Mouse (Mus musculus) embryonic facial prominence, embryonic 13.5 days (tissue): ENCODE measurements around the gene Mpzl1. TPM values are rescaled to one million over a fixed set of nuclear protein-coding genes. Genes with fewer than 3 reads are reported as not detected.
"Not testable (repeated sequence)": the region's sequence is repeated elsewhere in the genome, so short reads cannot be mapped to it uniquely, and the experiment has no call there.

Experiments
- ATAC-seq: fragments of 200-750 bp; cut with Nextera tagmentation; 2 replicates; pipeline ENCODE4 v1.8.0; 2017; ENCODE audit warnings: low read depth; ENCODE audit not compliant: insufficient number of reproducible peaks, insufficient read depth, low FRiP score, low TSS enrichment
- H3K27ac ChIP-seq: fragments of 300-500 bp; sonication (generic); 2 replicates; pipeline ENCODE4 v1.5.1; 2015; ENCODE audit warnings: moderate library complexity, mild to moderate bottlenecking, inconsistent platforms
- H3K27me3 ChIP-seq: fragments of 300-500 bp; sonication (generic); 2 replicates; pipeline ENCODE4 v1.6.1; 2015; ENCODE audit warnings: mild to moderate bottlenecking, inconsistent platforms
- H3K36me3 ChIP-seq: fragments of 300-500 bp; sonication (generic); 2 replicates; pipeline ENCODE4 v1.6.1; 2015; ENCODE audit warnings: mild to moderate bottlenecking, inconsistent platforms
- H3K4me1 ChIP-seq: fragments of 300-500 bp; sonication (generic); 2 replicates; pipeline ENCODE4 v1.6.1; 2015; ENCODE audit warnings: inconsistent platforms
- H3K4me2 ChIP-seq: fragments of 300-500 bp; sonication (generic); 2 replicates; pipeline ENCODE4 v1.6.1; 2015; ENCODE audit warnings: moderate library complexity, mild to moderate bottlenecking, inconsistent platforms
- H3K4me3 ChIP-seq: fragments of 300-500 bp; sonication (generic); 2 replicates; pipeline ENCODE4 v1.5.1; 2015; ENCODE audit warnings: mild to moderate bottlenecking, inconsistent platforms
- H3K9ac ChIP-seq: fragments of 300-500 bp; sonication (generic); 2 replicates; pipeline ENCODE4 v1.6.1; 2015; ENCODE audit warnings: mild to moderate bottlenecking, inconsistent platforms
- H3K9me3 ChIP-seq: fragments of 300-500 bp; sonication (generic); 2 replicates; pipeline ENCODE4 v1.6.1; 2016; ENCODE audit warnings: inconsistent platforms
- WGBS: fragments of 180-500 bp; shearing (Covaris S2); methylation state at CpG from one replicate; pipeline ENCODE4 v1.1.7; 2015; ENCODE audit warnings: mixed read lengths; 5-methylcytosine and 5-hydroxymethylcytosine counted together
- polyA plus RNA-seq: library from polyadenylated mRNA; unstranded; fragments of >200 nt; fragmentation: Nextera tagmentation; extraction: Ambion mirVana; gene quantifications from 2 replicates; pipeline ENCODE4 v1.2.1, GENCODE M21; 2015

The Mpzl1 gene
- 146 and 163 TPM in 2 replicates for polyA plus RNA-seq

DNA sequence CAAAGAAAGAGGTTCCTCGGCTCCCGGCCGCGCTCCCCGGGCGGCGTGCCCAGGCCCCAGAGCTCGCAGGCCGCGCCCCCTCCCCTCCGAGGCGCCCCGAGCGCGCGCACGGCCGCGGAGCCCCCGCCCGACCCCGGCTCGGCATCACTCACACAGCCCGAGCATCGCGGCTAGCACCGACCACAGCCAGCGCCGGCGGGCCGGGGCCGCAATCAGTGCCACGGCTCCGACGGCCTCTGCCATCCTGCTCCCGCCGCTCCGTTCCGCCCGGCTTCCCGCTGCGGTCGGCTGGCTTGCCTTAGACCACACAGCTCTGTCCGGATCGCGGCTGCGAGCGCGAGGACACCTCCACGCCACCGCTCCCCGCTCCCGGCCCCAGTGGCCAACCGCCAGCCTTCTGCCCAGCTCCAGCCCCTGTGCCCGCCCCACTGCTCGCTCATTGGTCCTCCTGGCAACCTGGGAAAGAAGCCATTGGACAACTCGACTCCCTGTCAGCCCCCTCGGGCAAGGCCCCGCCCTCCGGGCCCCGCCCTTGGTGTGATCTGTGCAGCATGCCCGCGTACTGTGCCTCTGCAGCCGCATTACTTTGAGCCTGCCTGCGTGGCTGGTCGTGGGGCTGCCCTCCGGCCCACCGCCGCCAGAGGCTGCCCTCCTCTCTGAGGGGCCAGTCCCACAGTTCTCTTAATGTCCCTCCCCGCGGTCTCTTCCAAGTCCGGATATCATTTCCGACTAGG is at the start of gene Mpzl1:
Gene Mpzl1, minus strand, starts transcription at position 388 of the 734 bp plus-strand sequence.
- ATAC-seq, result peak; percentile 99
- WGBS, result under 1% methylated on average over 59 of the region's 73 CpGs

DNA sequence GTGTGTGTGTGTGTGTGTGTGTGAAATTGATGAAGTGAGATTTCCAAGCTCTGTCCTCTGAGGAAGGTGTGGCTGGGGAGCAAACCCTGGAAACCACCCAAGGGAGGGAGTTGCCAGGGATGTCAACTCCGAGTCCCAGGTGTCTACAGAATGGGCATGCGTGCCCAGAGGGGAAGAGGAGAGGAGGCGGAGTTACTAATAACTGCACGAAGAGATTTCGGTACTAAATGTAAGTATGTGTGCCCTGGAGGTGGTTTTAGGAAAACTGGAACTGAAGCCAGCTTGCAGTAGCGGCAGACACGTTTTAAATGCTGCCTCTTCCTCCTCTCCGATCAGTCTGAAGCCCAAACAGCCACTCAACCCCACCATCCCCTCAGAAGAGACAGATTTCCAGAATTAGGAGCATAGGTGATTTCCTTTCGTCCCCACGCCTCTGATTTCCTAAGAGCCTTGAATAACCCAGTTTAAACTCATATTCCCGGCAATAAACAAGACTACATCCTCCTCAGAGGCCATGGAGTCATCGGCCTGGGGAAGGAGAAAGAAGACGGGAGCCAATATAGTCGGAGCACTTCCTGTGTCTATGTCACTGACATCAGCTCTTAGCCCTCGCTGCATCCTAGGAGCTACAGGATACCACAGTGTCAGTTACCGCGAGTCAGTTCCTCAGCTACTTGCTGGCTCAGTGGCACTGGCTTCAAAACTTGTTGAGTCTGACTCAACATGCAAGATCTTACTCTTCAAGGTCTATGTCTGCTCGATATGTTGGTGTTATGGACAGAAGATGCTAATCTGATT is 47.9 kb upstream of the Mpzl1 start:
- H3K9me3 ChIP-seq, result no peaks in the 10 kb centered on the region
- peak overlapping the region; percentile 39; the same call in 1 of the 2 replicates for H3K27ac ChIP-seq
- WGBS, result 68% methylated on average over 18 of the region's 18 CpGs
- no peak overlapping the region for H3K4me2 ChIP-seq
- H3K27me3 ChIP-seq, result no peaks in the 10 kb centered on the region
- peaks cover 31% of the 10 kb centered on the region; the same call in 1 of the 2 replicates for H3K4me1 ChIP-seq
- ATAC-seq, result no peak
- no peaks in the 10 kb centered on the region for H3K36me3 ChIP-seq
- H3K9ac ChIP-seq, result no peak overlapping the region
- H3K4me3 ChIP-seq, result no peak overlapping the region

More for the DNA sequence above, at the start of gene Mpzl1:
- H3K9ac ChIP-seq, result peak within 1 kb of the TSS; percentile 88
- H3K4me1 ChIP-seq, result peaks cover 42% of the 10 kb centered on the region
- H3K27ac ChIP-seq, result peak within 1 kb of the TSS; percentile 97
- H3K4me3 ChIP-seq, result peak within 1 kb of the TSS; percentile 72
- no peaks in the 10 kb centered on the region for H3K36me3 ChIP-seq
- no peaks in the 10 kb centered on the region for H3K27me3 ChIP-seq
- no peaks in the 10 kb centered on the region for H3K9me3 ChIP-seq
- H3K4me2 ChIP-seq, result peak within 1 kb of the TSS; percentile 66

GRCm38 (mm10) chr1:165681045-165681794 is 46.9 kb upstream of the Mpzl1 start:
- H3K4me1 ChIP-seq, result peaks cover 23% of the 10 kb centered on the region; the same call in 1 of the 2 replicates
- H3K36me3 ChIP-seq, result no peaks in the 10 kb centered on the region
- WGBS, result 64% methylated on average over 13 of the region's 13 CpGs
- ATAC-seq, result no peak
- H3K27ac ChIP-seq, result no peak overlapping the region
- no peak overlapping the region for H3K4me2 ChIP-seq
- H3K9ac ChIP-seq, result no peak overlapping the region
- no peak overlapping the region for H3K4me3 ChIP-seq
- H3K9me3 ChIP-seq, result no peaks in the 10 kb centered on the region
- H3K27me3 ChIP-seq, result no peaks in the 10 kb centered on the region

- H3K9me3 ChIP-seq, H3K4me2 ChIP-seq, H3K4me3 ChIP-seq, H3K9ac ChIP-seq, H3K36me3 ChIP-seq, H3K27me3 ChIP-seq, ATAC-seq: not testable (repeated sequence)
- H3K27ac ChIP-seq, result 0 out of 2 replicates have a peak overlapping the region, but pooled peaks have one; percentile 11
- peaks cover 21% of the 10 kb centered on the region; the same call in 1 of the 2 replicates for H3K4me1 ChIP-seq
Observed at GRCm38 (mm10) chr1:165680086-165680485, 45.7 kb upstream of the Mpzl1 start.

- 0 out of 2 replicates have a peak overlapping the region, but pooled peaks have one; percentile 11 for H3K27ac ChIP-seq
- WGBS, result 31% methylated on average over 3 of the region's 3 CpGs
- no peaks in the 10 kb centered on the region for H3K36me3 ChIP-seq
- H3K4me2 ChIP-seq, result no peak overlapping the region
- H3K4me1 ChIP-seq, result peaks cover 21% of the 10 kb centered on the region; the same call in 1 of the 2 replicates
- no peaks in the 10 kb centered on the region for H3K27me3 ChIP-seq
- no peak overlapping the region for H3K4me3 ChIP-seq
- no peaks in the 10 kb centered on the region for H3K9me3 ChIP-seq
- no peak for ATAC-seq
- no peak overlapping the region for H3K9ac ChIP-seq
Observed at GRCm38 (mm10) chr1:165679618-165679997, 45.3 kb upstream of the Mpzl1 start.

- Histone ChIP-seq H3K27me3 (no peaks in the 10 kb centered on the region), H3K9me3 (no peaks in the 10 kb centered on the region), H3K4me1 (peaks cover 21% of the 10 kb centered on the region; the same call in 1 of the 2 replicates), H3K4me2 (no peak overlapping the region), H3K4me3 (no peak overlapping the region), H3K27ac (no peak overlapping the region), H3K36me3 (no peaks in the 10 kb centered on the region), H3K9ac (no peak overlapping the region)
- WGBS, result 67% methylated on average over 15 of the region's 15 CpGs
- ATAC-seq, result no peak
Observed at GRCm38 (mm10) chr1:165678861-165679617, 44.7 kb upstream of the Mpzl1 start.

- Histone ChIP-seq H3K4me3 (no peak overlapping the region), H3K36me3 (no peaks in the 10 kb centered on the region), H3K9ac (no peak overlapping the region), H3K9me3 (no peaks in the 10 kb centered on the region), H3K27me3 (no peaks in the 10 kb centered on the region), H3K27ac (no peak overlapping the region), H3K4me2 (no peak overlapping the region), H3K4me1 (peaks cover 21% of the 10 kb centered on the region; the same call in 1 of the 2 replicates)
- 57% methylated on average over 4 of the region's 4 CpGs for WGBS
- ATAC-seq, result no peak
Observed at GRCm38 (mm10) chr1:165677558-165677957, 43.2 kb upstream of the Mpzl1 start.

DNA sequence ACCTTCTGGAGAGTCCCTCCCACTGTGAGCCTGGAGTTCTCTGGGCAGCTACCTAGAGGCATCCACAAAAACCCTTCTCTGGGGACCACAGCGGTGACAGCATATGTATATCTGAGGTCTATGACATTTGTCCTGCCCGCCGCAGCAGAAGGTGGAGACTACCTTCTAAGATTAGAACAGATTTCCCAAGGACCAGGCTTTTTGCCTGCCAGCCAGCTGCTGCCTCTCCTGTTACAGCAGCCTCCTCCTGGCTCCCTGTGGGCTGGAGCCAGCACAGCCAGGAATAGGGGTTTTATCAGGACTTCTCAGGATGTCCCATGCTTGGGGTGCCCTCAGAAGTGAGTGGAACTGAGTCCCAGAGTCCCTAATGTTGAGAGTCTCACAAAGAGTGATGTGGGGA is 42.7 kb upstream of the Mpzl1 start:
- no peak for ATAC-seq
- H3K36me3 ChIP-seq, result no peaks in the 10 kb centered on the region
- H3K9me3 ChIP-seq, result no peaks in the 10 kb centered on the region
- no peaks in the 10 kb centered on the region for H3K27me3 ChIP-seq
- WGBS, result 67% methylated on average over 3 of the region's 3 CpGs
- H3K4me3 ChIP-seq, result no peak overlapping the region
- peaks cover 17% of the 10 kb centered on the region; the same call in 1 of the 2 replicates for H3K4me1 ChIP-seq
- no peak overlapping the region for H3K27ac ChIP-seq
- H3K9ac ChIP-seq, result no peak overlapping the region
- H3K4me2 ChIP-seq, result no peak overlapping the region

DNA sequence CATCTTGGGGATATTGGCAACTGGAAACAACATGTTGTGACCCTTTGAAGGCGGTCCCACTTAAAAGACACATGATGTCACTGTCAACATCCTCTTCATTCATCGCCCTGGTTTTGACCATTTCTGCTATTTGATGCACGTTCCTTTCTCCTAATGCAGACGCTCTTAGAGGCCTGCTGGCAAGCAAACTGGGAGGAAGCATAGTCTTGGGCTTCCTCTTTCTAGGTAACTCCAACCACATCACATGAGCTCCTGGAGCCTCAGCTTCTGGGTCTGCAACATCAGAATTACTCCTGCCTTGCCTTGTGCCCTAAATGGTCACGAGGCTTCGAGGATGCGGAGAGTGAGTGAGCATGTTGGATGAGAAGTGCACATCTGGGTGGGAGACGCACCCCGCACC is 40.8 kb upstream of the Mpzl1 start:
- H3K27ac ChIP-seq, result no peak overlapping the region
- H3K27me3 ChIP-seq, result no peaks in the 10 kb centered on the region
- H3K4me3 ChIP-seq, result no peak overlapping the region
- no peak overlapping the region for H3K9ac ChIP-seq
- H3K36me3 ChIP-seq, result no peaks in the 10 kb centered on the region
- H3K9me3 ChIP-seq, result no peaks in the 10 kb centered on the region
- ATAC-seq, result no peak
- no peak overlapping the region for H3K4me2 ChIP-seq
- peaks cover 7% of the 10 kb centered on the region; the same call in 1 of the 2 replicates for H3K4me1 ChIP-seq
- 90% methylated on average over 9 of the region's 9 CpGs for WGBS

DNA sequence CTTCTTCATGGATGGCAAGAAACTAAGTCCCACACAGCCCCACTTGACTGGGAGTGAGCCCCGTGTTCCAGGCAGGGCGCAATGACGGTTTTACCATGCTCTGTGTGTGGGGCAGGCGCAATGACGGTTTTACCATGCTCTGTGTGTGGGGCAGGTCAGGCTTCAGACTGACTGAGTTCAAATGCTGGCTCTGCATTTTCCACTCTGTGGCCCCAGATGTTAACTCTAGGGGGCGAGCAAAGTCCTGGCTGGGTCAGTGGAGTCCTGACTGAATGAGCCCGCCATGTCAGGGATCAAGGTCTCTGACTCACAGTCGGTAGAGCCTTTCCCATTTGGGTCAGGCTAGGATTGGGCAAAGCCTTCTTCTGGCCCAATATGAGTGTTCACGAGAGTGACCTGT is 38.0 kb upstream of the Mpzl1 start:
- Histone ChIP-seq H3K9ac (no peak overlapping the region), H3K36me3 (no peaks in the 10 kb centered on the region), H3K4me3 (no peak overlapping the region), H3K4me1 (no peaks in the 10 kb centered on the region), H3K4me2 (no peak overlapping the region), H3K9me3 (no peaks in the 10 kb centered on the region), H3K27ac (no peak overlapping the region), H3K27me3 (no peaks in the 10 kb centered on the region)
- no peak for ATAC-seq
- WGBS, result 81% methylated on average over 9 of the region's 9 CpGs

- no peaks in the 10 kb centered on the region for H3K4me1 ChIP-seq
- no peak overlapping the region for H3K4me3 ChIP-seq
- no peak overlapping the region for H3K27ac ChIP-seq
- H3K9me3 ChIP-seq, result no peaks in the 10 kb centered on the region
- H3K36me3 ChIP-seq, result no peaks in the 10 kb centered on the region
- no peak for ATAC-seq
- no peaks in the 10 kb centered on the region for H3K27me3 ChIP-seq
- 66% methylated on average over 6 of the region's 6 CpGs for WGBS
- H3K4me2 ChIP-seq, result no peak overlapping the region
- H3K9ac ChIP-seq, result no peak overlapping the region
Observed at GRCm38 (mm10) chr1:165670056-165670455, 35.7 kb upstream of the Mpzl1 start.
